Mouse (Mus musculus) left cerebral cortex, postnatal 4 days (tissue): ENCODE measurements around the gene Lce1d. TPM values are rescaled to one million over a fixed set of nuclear protein-coding genes. Genes with fewer than 3 reads are reported as not detected.
"Not testable (repeated sequence)": the region's sequence is repeated elsewhere in the genome, so short reads cannot be mapped to it uniquely, and the experiment has no call there.

Source experiments
- DNase-seq: peaks from one replicate; pipeline ENCODE4 v3.0.0-alpha.2; 2022
- intact Hi-C: fragments of 180-260 bp; cut with DNase I; formaldehyde crosslinking; loops from one replicate; pipeline ENCODE4 v1.15.1; 2025
- total RNA-seq, 2 experiments: library from RNA; stranded (reverse); gene quantifications; 2 replicates each; pipeline ENCODE4 v1.2.3; 2021

Lce1d gene
- total RNA-seq = not detected

DNA sequence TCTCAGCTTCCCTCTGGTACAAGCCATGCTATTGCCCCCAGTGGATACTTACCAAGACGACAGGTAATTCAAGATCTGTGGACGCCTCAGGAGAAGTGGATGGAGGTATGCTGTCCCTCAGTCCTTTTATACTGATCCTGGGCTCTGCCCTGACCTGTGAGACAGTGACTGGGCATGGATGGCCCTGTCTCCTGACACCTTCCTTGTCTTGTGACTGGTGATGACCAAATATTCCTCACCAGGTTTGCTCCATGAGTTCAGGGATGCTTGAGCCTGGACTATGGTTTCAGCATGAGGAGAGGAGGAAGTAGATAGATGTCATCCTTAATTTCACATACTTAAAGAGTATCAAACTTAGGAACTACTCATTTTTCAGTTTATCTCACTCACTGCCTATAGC, at the start of gene Lce1d:
TSS of gene Lce1d (minus strand) at position 101 of the 400 bp plus-strand sequence.
- intact Hi-C loops = no loop called here
- DNase-seq = no peak

- intact Hi-C loops = no loop called here
- no peak for DNase-seq
These were observed 35.6 kb upstream of the Lce1d start for GRCm38 (mm10) chr3:92722631-92723030.

- intact Hi-C loops = no loop called here
- DNase-seq = no peak
These were observed 33.2 kb upstream of the Lce1d start, which contains the start of gene Lce1f for GRCm38 (mm10) chr3:92720250-92720649. Gene Lce1f, minus strand, starts transcription at chr3:92720350.

DNA sequence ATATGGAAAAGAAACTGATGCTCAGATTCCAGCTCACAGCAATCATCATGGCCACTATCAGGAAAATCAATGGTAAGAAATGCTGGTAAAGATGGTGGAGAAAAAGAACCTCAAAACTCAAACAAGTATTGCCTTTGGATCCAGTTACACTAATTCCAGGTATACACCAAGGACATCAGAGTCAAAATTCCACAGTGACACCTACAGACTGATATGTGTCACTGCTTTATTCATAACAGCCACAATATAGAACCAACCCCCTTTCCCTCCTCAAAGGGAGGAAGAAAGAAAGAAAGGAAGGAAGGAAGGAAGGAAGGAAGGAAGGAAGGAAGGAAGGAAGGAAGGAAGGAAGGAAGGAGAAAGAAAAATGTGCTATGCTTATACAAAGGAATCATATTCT, 28.1 kb upstream of the Lce1d start:
- no peak for DNase-seq

GRCm38 (mm10) chr3:92708974-92709373, 22.0 kb upstream of the Lce1d start, which contains the start of gene Lce1e:
Gene Lce1e, minus strand, starts transcription at chr3:92709074.
- intact Hi-C loops = no loop called here
- no peak for DNase-seq

More for the DNA sequence above, 28.1 kb upstream of the Lce1d start:
- intact Hi-C loops = no loop called here

- intact Hi-C loops = no loop called here
- DNase-seq = no peak
These were observed 7.6 kb upstream of the Lce1d start for GRCm38 (mm10) chr3:92694613-92695012.

- intact Hi-C loops = no loop called here
These were observed 4.7 kb upstream of the Lce1d start for GRCm38 (mm10) chr3:92691688-92692087.

DNA sequence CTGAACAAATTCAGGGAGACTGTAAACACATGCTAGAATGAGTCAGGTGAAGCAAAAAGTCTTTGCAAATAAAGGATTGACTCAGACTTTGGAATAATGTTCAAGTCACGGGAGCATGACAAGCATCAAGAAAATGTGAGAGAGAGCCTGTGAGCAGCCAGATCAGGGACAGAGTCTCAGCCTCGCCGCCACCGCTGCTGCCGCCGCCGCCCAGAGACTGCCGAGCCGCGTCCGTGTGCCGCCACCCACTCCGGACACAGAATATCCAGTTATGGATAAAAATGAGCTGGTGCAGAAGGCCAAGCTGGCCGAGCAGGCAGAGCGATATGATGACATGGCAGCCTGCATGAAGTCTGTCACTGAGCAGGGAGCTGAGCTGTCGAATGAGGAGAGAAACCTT, 2.1 kb upstream of the Lce1d start:
- peak; percentile 7 for DNase-seq
- intact Hi-C loops = not testable (repeated sequence)

More at GRCm38 (mm10) chr3:92691688-92692087, 4.7 kb upstream of the Lce1d start:
- no peak for DNase-seq

DNA sequence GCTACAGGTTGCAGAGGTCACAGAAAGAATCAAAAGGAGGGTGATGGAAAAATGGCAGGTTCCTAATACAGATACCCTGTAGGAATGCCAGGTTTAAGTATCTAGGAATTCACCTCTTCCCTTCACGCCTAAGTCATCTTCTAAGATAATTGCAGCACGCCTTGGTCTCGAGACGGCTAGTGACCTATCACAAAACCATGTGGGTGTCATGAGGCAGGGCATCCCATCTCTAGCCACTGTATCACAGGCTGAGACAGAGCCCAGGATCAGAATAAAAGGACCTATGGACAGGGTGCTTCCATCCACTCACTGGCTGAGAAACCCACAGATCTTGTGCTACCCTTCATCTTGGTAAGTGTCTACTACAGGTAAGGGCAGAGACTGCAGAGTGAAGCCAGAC, 8.1 kb downstream of the Lce1d start, which contains the start of gene Lce1c:
TSS of gene Lce1c (plus strand) at position 301 of the 400 bp plus-strand sequence.
- no peak for DNase-seq
- intact Hi-C loops = no loop called here

- intact Hi-C loops = no loop called here
- no peak for DNase-seq
These were observed 16.8 kb downstream of the Lce1d start, which contains the start of gene Lce1a2 for GRCm38 (mm10) chr3:92670215-92670614. Gene Lce1a2, minus strand, starts transcription at chr3:92670315.

- intact Hi-C loops = no loop called here
- no peak for DNase-seq
These were observed 30.2 kb downstream of the Lce1d start, which contains the start of gene Lce1b for GRCm38 (mm10) chr3:92656826-92657225. Gene Lce1b, minus strand, starts transcription at chr3:92656926.

DNA sequence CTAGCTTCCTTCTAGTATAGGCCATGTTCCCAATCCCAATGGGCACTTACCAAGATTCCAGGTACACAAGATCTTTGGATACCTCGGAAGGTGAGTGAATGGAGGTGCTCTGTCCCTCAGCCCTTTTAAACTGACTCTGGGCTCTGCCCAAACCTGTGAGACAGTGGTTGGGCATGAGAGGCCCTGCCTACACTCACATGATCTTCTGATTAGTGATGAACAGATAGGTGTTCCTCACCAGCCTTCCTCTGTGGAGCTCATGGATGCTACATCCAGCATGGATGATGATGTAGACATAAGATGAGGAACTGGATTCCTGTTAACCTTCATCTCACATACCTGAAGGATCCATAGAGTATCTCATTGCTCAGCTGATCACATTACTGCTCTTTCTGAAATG, 38.8 kb downstream of the Lce1d start, which contains the start of gene Lce1a1:
TSS of gene Lce1a1 (minus strand) at position 101 of the 400 bp plus-strand sequence.
- intact Hi-C loops = no loop called here
- DNase-seq = no peak

DNA sequence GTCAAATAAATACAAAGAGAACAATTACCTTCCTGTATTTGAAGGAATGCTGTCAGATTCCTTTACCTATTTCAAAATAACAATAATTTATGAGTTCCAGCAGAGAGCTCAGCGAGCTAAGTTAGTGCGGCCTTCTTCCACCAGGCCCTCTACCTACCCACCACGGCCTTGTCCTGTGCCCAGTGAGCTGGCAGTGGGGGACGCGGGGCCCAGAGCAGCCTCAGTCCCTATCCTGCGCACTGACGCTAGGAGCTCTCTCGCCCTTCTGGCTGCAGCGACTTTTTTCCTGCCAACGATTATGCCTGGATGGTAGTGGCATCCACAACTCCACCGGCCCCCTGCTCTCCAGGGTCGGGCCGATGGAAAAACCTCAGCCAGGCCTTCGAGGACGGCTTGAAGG, 47.2 kb downstream of the Lce1d start:
- intact Hi-C loops = no loop called here
- no peak for DNase-seq

DNA sequence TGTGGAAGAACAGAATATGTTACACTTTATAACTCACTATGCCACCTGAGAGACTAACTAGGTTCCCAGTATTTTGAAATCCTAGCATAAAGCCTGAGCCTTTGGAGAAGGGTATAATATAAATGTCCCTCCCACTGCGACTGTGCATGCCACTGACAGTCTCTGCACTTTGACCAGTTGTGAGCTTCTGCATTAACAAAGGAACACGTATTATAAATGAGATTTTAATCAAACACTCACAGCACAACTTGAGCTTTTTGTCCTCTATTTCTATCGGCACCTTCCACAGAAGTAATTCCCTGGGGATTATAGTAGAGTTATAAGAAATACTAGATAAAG, 48.4 kb downstream of the Lce1d start:
- no peak for DNase-seq
- intact Hi-C loops = no loop called here

GRCm38 (mm10) chr3:92637745-92638652, 49.0 kb downstream of the Lce1d start:
- DNase-seq = no peak
- intact Hi-C loops = no loop called here

Other genes with a start within 250 kb of the Lce1d start
- not detected for gene Sprr1b, start 248.4 kb downstream of the Lce1d start, total RNA-seq
- gene Sprr3, start 228.5 kb downstream of the Lce1d start, total RNA-seq = not detected
- gene Sprr1a, start 201.3 kb downstream of the Lce1d start, total RNA-seq = not detected
- gene Sprr4, start 186.7 kb downstream of the Lce1d start, total RNA-seq = not detected
- gene 2310046K23Rik, start 152.7 kb downstream of the Lce1d start, total RNA-seq = not detected
- not detected for gene Ivl, start 113.5 kb downstream of the Lce1d start, total RNA-seq
- not detected for gene Smcp, start 98.2 kb downstream of the Lce1d start, total RNA-seq
- not detected for gene 2210017I01Rik, start 79.7 kb downstream of the Lce1d start, total RNA-seq
- gene Lce6a, start 65.5 kb downstream of the Lce1d start, total RNA-seq = not detected
- not detected for gene Lce1a1, start 38.9 kb downstream of the Lce1d start, total RNA-seq
- not detected for gene Lce1b, start 30.3 kb downstream of the Lce1d start, total RNA-seq
- gene Lce1a2, start 16.9 kb downstream of the Lce1d start, total RNA-seq = not detected
- not detected for gene Lce1c, start 8.0 kb downstream of the Lce1d start, total RNA-seq
- gene Lce1e, start 21.9 kb upstream of the Lce1d start, total RNA-seq = not detected
- not detected for gene Lce1f, start 33.1 kb upstream of the Lce1d start, total RNA-seq
- not detected for gene Gm38119, start 51.9 kb upstream of the Lce1d start, total RNA-seq
- not detected for gene Lce1g, start 65.1 kb upstream of the Lce1d start, total RNA-seq
- not detected for gene Lce1h, start 77.9 kb upstream of the Lce1d start, total RNA-seq
- not detected for gene Lce1i, start 91.7 kb upstream of the Lce1d start, total RNA-seq
- not detected for gene Lce1j, start 103.3 kb upstream of the Lce1d start, total RNA-seq
- gene Lce1k, start 120.7 kb upstream of the Lce1d start, total RNA-seq = not detected
- not detected for gene Kprp, start 140.0 kb upstream of the Lce1d start, total RNA-seq
- gene Lce1l, start 164.1 kb upstream of the Lce1d start, total RNA-seq = not detected
- not detected for gene 2310050C09Rik, start 183.0 kb upstream of the Lce1d start, total RNA-seq
- not detected for gene Lce3a, start 239.0 kb upstream of the Lce1d start, total RNA-seq
- not detected for gene Lce3b, start 245.8 kb upstream of the Lce1d start, total RNA-seq